Mouse (Mus musculus): ENCODE results near the gene Plg.

Gene Plg

DNA sequence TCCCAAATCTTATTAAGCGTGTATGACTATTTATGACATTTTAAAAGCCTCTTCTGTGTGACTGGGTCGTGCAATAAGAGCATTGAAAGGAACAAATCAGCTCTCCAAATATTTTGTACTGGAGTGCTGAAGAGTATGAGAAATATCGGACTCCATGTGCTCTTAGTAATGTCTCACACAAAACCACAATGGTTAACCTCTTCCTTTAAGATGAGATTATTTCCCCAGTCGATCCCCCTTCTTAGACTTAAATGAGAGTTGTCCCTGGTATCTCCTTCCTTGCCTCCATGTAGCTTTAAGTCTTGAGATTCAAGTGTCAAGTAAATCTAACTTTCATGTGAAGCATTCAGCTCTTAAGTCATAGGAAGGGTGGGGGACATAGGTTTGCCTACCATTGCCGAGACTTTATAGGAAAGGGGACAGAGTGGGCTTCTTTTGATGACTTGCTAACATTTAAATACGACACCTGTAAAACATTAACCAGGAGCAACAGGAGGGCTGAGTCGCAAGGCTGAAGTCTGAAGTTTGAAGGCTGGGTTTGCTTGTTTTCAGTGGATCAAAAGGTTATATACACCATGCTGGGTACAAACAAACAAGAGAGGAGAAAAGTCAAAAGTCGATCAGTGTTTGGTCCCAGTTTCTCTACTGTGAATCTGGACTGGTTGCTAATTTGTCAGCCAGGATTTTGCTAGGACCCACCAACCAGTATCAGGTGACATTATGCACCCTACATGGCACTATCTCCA is 6.8 kb downstream of the Plg start:
- DNase-seq (ENCODE audit: extremely low spot score): no peak

DNA sequence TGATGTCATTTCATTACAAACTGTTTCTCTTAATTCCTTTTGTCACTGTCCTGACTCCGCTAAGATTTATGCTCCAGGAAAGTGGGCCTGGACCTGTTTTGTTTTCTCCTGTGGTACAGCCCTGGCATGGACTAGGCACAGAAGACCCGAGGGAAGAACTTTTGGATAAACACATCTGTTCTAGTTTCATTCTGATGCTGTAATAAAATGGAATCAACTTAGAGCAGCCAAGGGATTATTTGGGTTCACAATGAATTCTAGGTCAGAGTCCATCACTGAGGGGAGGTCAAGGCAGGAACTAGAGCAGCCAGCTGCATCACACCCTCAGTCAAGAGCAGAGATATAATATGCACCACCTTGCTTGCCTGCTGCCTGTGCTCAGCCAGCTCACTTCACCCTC is 9.4 kb downstream of the Plg start:
- no peak for DNase-seq (ENCODE audit: extremely low spot score)

DNA sequence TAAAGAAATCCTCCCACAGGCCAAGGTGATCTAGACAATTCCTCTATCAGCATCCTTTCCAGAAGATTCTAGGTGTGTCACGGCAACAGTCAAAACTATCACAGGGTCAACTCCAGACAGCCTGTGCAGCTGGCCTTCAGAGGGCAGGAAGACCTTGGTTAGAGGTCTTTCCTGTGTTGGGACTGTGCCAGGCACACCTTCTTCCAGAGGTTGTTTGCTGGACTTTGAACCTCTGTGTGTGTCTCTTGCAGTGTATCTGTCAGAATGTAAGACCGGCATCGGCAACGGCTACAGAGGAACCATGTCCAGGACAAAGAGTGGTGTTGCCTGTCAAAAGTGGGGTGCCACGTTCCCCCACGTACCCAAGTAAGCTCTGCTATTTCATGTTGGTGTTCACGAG is 9.8 kb downstream of the Plg start:
- no peak for DNase-seq (ENCODE audit: extremely low spot score)

DNA sequence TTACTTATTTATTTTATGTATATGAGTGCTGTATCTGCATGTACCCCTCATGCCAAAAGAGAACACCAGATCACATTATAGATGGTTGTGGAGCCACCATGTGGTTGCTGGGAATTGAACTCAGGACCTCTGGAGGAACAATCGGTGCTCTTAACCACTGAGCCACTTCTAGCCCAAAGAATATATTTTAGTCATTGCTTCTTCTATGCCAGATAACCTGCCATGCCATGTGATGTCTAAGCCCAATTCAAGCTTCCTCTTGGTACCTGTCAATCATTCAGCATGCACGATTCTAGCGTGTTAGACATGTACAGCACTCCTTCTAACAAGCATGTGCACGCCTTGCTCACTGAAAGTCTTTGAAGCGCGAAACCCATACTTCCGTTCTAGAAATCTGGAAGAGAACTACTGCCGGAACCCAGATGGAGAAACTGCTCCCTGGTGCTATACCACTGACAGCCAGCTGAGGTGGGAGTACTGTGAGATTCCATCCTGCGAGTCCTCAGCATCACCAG is 17.8 kb downstream of the Plg start:
- no peak for DNase-seq (ENCODE audit: extremely low spot score)

DNA sequence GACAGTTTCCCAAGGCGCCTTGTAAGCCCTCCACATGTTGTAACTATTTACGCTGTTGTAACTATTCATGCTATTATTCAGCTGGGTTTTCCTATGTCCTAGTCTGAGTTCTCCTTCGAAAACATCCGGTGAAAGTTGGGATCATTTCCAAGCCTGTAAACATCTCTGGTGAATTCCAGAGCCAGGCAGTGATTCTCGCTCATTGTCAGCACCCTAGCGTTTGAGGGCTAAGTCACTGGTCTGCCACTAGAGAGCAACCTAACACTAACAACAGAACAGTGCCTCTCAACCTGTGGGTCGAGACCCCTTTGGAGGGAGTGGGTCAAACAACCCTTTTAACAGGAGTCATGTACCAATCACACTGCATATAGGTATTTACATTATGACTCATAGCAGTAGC is 25.0 kb downstream of the Plg start:
- DNase-seq (ENCODE audit: extremely low spot score): no peak

DNA sequence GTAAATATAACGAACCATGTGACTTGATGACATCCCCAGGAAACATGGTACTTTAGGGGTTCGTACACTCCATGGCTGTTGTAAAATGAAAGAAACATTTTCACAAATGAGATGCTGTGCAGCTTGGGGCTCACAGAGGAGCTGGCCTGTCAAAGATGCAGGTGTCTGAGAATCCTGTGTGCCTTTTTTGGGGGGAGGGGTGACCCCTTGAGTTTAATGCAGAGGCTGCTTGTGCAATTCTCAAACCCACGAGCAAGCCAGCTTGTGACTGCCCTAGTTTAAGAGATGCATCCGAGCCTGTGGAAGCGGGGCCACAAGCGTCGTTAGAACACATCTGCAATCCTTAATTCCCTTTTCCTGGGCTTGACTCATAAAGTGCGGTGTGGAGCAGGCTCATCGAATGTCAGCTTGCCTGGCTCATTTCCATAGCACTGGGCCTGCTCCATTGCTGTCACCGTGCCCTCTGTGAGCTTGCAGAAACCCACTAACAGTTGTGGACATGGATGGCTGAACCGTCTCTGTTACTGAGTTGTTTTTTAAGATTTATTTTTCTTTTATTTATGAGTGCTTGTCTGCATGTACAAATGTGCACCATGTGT is 31.0 kb downstream of the Plg start:
- DNase-seq (ENCODE audit: extremely low spot score): no peak

DNA sequence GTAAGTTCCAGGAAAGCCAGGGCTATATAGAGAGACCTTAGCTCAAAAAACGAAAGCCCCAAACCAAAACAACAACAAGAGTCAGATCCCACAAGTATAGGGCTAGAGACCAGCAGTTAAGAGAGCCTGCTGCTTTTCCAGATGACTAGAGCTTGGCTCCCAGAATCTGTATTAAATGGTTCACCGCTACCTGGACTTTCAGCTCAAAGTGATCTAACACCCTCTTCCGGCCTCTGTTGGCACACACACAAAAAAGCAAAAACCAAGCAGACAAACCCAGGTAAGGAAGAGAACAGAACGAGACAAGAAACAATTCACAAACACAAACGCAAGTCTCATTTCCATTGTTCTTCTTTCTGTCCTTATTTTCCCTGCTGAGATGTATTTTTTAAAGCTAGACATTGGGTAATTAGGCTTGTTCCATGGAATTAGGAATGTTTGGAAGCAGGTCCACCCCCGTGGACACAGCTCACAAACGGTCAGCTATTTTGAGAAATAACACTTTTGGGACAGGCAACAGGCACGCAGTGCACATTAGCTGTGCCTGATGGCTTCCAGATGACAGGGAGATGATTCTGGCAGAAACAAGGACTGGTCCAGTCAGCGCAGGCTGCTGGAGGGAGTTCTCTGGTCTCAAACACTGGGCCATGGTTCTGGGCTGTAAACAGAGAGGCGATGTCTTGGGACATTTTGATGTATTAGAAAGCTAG is 33.9 kb downstream of the Plg start:
- peak; percentile 22 for DNase-seq (ENCODE audit: extremely low spot score)

DNA sequence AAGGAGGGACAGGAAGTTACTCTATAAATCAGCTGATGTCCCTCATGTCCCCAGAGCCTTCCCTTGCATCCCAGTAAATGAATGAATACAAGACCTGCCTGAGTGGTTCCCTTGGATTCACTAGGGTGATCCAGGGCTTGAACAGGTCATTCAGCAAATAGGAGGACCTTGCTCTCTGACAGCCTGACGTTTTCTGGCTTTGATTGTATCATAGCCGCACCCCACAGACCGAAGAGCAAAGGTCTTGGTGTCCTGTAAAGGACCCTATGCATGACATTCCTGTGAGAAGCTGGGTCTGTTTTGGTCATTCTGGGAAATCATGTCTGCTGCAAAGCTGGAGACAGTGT is 34.5 kb downstream of the Plg start:
- no peak for DNase-seq (ENCODE audit: extremely low spot score)

DNA sequence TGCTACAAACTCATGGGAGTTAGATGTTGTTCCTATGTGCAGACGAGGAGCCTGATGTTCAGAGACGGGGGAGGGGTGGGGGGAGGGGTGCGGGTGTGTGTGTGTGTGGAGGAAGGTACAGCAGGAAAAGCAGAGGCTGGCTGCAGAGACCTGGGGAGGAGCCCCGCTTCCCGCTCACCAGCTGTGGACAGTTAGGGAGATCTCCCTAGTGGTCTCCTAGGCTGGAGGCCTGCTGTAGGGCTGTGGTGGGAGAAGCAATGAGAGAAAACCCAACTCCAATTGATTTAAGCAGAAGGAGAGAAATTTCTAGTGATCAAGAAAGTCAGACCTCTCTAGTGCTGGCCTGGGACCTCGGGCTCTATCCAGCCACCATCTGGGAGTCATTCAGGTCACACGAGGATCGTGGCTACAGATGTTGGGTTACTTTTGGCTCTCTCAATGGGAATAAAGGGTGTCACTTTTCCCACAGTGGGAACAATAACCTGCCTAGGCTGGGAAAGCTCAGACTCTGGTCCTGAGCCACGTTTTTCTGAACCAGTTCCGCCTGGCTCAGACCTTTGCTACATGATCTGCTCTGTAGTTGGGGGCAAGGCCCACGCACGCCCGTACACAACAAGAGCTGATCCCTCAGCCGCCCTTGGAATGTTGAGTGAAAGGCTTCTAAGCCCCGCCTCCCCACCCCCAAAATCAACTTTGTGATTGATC is 36.8 kb downstream of the Plg start:
- DNase-seq (ENCODE audit: extremely low spot score): peak; percentile 23

DNA sequence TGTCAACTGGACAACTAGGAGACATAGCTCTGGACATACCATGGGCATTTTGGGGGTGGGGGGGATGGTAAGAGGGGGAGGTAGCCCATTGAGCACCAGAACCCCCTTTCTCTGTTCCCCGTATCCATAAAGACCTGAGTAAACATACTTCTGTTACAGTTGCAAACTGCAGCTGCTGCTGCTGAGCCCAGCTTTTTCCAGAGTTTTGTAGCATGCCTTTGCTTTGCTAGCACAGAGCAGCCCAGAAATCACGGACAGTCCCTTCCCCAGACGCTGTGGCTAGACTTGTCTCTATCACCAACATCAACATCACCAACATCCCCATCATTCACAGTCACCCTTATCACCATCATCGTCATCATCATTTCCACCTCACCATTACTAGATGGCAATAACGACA is 37.3 kb downstream of the Plg start:
- DNase-seq (ENCODE audit: extremely low spot score): peak; percentile 22

DNA sequence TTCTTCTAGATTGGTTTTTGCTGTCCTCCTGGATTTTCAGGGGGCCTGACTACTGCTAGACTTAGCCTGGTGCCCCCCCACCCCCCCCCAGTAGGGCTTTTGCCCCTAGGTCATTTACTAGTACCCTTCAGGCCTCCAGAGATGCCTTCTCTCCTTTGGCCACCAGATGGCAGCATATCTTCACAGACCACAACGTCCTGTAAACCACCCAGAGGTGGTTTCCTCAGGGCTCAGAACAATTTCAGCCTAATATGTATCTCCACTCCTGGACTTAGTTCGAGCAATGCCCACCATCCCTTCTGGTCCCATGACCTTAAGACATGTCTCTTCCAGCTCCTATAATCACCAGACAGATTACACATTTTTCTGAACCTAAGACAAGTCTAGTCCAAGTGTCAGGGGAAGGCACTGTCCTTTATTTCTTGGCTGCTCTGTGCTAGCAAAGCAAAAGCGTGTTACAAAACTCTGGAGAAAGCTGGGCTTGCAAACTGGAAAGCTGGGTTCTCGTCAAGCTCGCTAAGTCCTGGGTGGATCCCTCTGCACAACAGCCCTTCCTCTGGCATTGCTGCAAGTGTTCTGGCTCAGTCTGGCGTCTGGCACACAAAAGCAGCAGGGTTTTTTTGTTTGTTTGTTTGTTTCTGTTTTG is 38.0 kb downstream of the Plg start:
- DNase-seq (ENCODE audit: extremely low spot score): peak; percentile 82

DNA sequence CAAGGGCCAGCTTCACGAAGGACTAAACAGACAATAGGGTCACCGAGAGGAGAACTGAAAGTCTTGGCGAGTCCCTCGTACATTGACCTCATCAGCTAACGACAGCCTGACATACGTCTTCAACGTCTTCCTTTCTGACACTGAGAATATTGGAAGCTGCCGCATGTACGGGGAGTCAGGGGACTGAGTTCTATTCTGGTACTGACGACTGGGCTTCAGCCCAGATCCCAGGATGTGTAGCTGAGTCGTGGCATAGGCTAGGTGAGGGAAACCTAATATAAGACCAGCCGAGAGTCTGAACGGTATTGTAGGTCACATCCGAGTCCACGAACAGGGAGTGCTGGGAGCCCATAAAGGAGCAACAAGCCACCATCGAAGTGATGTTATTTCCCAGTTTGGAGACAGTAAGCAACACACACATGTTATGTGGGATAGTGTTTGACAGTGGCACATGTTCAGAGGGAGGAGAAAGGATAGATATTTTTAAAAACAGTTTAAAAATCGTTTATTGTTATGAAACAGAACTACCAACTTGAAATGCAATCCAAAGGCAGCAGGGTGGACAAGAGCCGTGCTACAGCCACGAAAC is 41.2 kb downstream of the Plg start:
- no peak for DNase-seq (ENCODE audit: extremely low spot score)

DNA sequence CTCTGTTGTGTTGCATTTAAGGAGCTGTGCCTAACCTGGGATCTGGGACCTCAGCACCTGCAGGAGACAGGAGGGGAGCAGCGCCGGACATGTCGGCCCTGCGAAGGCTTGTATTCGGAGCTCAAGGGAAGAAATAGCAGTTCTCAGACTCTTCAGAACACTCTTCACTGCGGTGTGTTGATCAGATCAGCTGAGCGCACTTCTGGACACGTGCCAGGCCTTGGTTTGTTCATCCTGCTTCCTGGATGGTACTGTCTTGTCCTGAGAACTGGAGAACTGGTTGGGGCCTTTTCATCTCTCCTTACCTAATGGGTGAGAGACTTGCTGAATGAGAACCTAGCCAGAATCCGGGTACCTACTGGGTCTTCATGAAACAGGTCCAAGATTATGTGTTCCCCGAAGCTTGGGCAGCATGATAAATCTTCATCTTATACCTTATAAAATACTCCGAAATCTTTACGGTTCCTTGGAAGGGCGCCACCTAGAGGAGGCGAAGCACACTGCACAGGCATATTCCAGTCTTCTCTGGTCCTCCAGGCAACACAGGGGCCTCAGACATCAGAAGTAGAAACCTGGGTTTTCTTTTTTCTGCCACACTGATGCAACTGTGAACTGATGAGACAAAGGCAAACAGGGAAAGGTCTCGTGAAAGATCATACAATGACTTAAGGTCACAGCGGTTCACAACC is 42.6 kb downstream of the Plg start:
- no peak for DNase-seq (ENCODE audit: extremely low spot score)

DNA sequence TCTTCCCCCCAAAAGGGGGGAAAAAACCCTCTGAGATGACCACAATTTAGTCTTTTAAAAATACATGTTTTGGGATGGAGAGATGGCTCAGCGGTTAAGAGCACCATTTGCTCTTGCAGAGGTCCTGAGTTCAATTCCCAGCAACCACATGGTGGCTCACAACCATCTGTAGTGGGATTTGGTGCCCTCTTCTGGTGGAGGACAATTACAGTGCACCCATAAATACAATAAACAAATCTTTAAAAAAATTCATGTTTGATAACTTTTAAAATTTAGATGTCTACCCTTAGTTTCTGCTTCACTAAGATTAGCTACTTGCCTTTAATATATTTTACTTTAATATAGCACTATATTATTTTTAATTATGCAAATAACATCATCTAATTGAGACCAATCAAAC is 43.7 kb downstream of the Plg start:
- no peak for DNase-seq (ENCODE audit: extremely low spot score)

DNA sequence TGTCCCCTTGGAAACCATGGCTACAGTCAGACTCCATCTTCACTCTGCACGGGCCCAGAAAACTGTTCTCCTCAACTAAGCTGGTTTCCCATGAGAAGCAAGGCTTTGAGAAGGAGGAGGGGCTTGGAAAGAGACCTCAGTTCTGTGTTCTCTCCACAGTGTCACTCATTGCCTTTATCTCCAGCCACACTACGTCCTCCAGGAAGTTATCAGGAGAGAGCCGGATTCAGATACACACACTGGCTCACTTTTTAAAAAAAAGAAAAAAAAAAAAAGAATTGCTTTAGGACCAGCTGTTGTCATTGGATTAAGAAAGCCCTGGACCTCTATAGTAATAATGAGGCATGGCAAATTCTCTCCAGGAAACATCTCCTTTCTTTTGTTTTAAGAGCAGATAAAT is 48.7 kb downstream of the Plg start:
- DNase-seq (ENCODE audit: extremely low spot score): no peak

DNA sequence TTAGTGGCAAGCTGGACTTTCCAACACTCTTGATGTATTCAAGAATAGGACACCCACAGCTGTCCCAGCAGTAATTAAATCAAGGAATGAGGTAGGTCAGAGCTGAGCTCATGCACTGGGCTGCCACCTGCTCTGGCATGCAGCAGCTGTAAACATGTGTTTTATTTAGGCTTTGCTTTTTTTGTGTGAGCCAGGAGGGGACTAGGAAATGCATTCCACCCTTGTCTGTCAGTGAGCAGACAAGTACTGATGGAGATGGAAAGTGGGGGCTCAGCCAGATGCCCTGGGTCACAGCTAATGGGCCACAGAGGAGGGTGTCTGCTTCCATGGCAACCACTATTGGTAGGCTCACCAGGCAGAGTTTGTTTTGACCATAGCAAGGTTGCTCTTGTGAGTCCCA is 50.0 kb downstream of the Plg start:
- DNase-seq (ENCODE audit: extremely low spot score): peak; percentile 42

DNA sequence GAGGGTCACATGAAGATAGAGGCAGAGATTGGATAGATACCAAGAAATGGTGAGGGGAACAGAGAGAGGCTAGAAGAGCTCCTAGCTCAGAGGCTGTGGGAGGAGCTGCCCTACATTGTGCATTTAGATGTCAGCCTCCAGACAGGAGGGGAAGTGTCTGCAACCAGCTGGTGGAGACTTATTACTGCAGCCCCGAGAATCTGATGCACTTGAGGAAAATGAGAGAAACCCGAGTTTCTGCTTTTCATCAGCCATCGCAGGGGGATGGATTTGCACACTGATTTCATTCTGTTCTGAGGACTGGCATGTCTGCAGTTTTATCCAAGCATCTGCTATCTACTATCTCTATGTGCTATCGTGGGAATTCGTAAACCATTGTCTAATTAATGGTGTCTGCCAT is 53.3 kb downstream of the Plg start:
- DNase-seq (ENCODE audit: extremely low spot score): no peak

DNA sequence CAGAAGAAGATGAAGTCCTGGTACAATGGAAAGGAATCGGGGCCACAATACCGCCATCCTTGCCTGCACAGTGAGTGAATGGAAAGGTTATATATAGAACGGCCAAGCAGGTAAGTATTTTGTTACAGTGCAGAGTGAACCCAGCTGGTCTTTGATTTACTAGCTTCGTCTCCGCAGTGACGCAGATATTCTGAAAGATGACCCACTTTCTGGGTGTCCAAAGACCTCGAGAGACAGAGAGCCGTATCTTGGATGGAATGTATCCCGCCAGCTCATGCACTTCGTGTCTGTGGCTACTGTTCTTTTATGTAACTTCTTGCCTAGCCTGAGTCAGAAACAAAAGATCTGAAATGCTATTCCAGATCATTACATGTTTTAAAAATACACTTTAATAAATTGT is 59.4 kb downstream of the Plg start:
- DNase-seq (ENCODE audit: extremely low spot score): no peak

DNA sequence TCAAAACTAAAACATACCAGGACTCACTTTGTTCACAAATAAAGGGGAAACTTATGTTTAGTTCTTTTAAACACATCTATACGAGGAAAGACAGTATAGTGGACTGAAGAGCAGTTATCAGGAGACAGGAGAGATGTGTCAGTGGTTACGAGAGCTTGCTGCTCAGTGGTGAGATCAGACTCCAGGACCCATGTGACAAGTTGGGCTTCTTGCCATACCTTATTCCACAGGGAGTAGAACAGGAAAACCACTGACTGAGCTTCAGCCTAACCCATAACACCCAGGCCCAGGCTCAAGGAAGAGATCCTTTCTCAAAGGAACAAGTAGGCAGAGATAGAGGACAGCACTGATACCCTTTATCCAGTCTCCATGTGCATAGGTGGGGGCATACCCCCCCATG is 66.2 kb downstream of the Plg start:
- no peak for DNase-seq (ENCODE audit: extremely low spot score)

DNA sequence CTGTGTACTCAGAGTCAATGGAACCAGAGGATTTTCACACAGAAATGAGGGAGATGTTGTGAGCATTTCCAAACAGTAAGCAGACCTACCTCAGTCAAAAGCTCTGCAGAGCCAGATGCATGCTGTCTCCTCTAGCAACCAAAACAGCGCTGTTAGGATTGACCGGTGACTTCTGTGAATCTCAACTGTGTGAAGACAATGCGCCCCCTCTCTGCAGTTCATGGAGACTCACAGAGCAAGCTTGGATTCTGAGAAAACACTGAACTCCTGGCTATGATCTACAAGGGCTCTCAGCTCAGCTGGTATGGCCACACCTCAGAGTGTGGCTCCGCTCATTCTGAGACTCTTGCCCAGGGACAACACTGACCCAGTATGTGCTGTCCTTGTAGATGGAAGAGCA is 72.8 kb downstream of the Plg start:
- no peak for DNase-seq (ENCODE audit: extremely low spot score)

All from embryo, embryonic 9.5 days (tissue).